25 mouse cellular contexts compared by ENCODE assay signal in the genomic region with DNA sequence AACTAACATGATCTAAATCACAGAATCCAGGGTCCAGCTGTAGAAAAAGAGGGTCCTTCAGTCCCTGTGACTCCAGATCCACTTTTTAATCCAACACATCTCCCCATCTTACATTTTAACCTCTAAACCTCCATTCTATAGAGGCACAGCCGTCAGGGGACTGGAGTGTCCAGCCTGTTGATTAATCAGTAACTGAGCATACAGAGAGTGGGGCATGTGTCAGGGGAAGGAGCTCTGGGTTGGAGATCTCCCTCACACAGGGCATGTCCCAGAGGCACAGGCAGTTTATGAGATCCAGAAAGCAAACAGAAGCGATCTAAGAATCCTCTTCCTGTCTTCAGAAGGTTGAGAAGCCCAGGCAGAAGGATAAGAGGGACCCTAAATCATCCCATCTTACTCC. TPM values are rescaled to one million over a fixed set of nuclear protein-coding genes. Genes with fewer than 3 reads are reported as not detected.
DNase-seq lines count a peak whose midpoint lies in the region; ATAC-seq and TF ChIP-seq lines count a peak whose summit lies in the region.
"Had no signal": no experiment of that assay in that cellular context is flagged by ENCODE, and none has a peak within 500 bp of the region (broad histone marks: within the 10 kb centered on the region; RNA-seq: fewer than 3 reads in every experiment).

No protein-coding gene starts in this region.

- TF ChIP-seq CTCF in intestine, postnatal 0 days (IDR thresholded peaks at IDR 0.05; ENCODE audit: low read depth) = no peak

- WGBS in intestine, embryonic 15.5 days = 25% methylated on average over 2 of the region's 2 CpGs
- 14% methylated on average over 2 of the region's 2 CpGs for WGBS in intestine, postnatal 0 days
- 32% methylated on average over 2 of the region's 2 CpGs for WGBS in kidney, embryonic 16.5 days
- 22% methylated on average over 2 of the region's 2 CpGs for WGBS in intestine, embryonic 16.5 days

- no peak for DNase-seq in kidney, adult 18-20 months
- no peak for DNase-seq in adrenal gland, adult (ENCODE audit: inconsistent age in 2 of 2, low spot score in 1 of 2)
- DNase-seq: adrenal gland, postnatal 10 days; adrenal gland, postnatal 36 days; cerebellum, adult 18-20 months; cerebellum, adult 9-10 months; cerebellum, postnatal 14 days; gastrocnemius, postnatal 10 days; gastrocnemius, postnatal 36 days; heart, adult 2 months; heart, postnatal 14 days; heart, postnatal 4 days had no signal

- H3K27ac ChIP-seq in intestine, embryonic 15.5 days = no peak overlapping the region
- H3K27ac ChIP-seq in intestine, postnatal 0 days (ENCODE audit: low read depth, low read length) = no peak overlapping the region
- H3K27ac ChIP-seq in kidney, embryonic 16.5 days (ENCODE audit: low read length) = no peak overlapping the region
- no peak overlapping the region for H3K27ac ChIP-seq in intestine, embryonic 16.5 days (ENCODE audit: low read length)
- H3K27ac ChIP-seq: forebrain, embryonic 10.5 days; forebrain, embryonic 13.5 days; heart, adult 2 months; heart, embryonic 10.5 days; heart, embryonic 13.5 days; hindbrain, embryonic 14.5 days had no signal

- H3K27me3 ChIP-seq in intestine, embryonic 15.5 days (replicated peaks) = no peaks in the 10 kb centered on the region
- H3K27me3 ChIP-seq in intestine, postnatal 0 days (replicated peaks; ENCODE audit: control insufficient read depth, insufficient read depth, low read length) = no peaks in the 10 kb centered on the region; the same call in 1 of the 2 replicates
- H3K27me3 ChIP-seq in kidney, embryonic 16.5 days (ENCODE audit: insufficient read depth, low read length) = no peaks in the 10 kb centered on the region
- 0 out of 2 replicates have a peak, but pooled peaks cover 2% of the 10 kb centered on the region for H3K27me3 ChIP-seq in intestine, embryonic 16.5 days (replicated peaks; ENCODE audit: control insufficient read depth, insufficient read depth, low read length)

- ATAC-seq in intestine, embryonic 15.5 days = peak; percentile 87
- ATAC-seq in intestine, postnatal 0 days = no peak
- ATAC-seq in kidney, embryonic 16.5 days (ENCODE audit: low FRiP score, low TSS enrichment) = peak; percentile 86; the same call in 1 of the 2 replicates
- peak; percentile 81; the same call in 1 of the 2 replicates for ATAC-seq in intestine, embryonic 16.5 days
- ATAC-seq: activated CD4-positive, CD25-positive, alpha-beta regulatory T cell, adult 4 months; forebrain, embryonic 13.5 days; forebrain, embryonic 16.5 days had no signal

- 0 out of 2 replicates have a peak overlapping the region, but pooled peaks have one; percentile 9 for H3K4me2 ChIP-seq in intestine, embryonic 15.5 days (replicated peaks)
- H3K4me2 ChIP-seq in intestine, postnatal 0 days (replicated peaks; ENCODE audit: low read depth) = no peak overlapping the region
- 0 out of 2 replicates have a peak overlapping the region, but pooled peaks have one; percentile 3 for H3K4me2 ChIP-seq in kidney, embryonic 16.5 days (replicated peaks; ENCODE audit: low read depth, low read length)
- H3K4me2 ChIP-seq in intestine, embryonic 16.5 days (ENCODE audit: low read depth, low read length) = no peak overlapping the region
- H3K4me2 ChIP-seq: forebrain, embryonic 13.5 days; heart, embryonic 13.5 days; hindbrain, embryonic 14.5 days had no signal

- H3K36me3 ChIP-seq in intestine, embryonic 15.5 days = no peaks in the 10 kb centered on the region
- no peaks in the 10 kb centered on the region for H3K36me3 ChIP-seq in intestine, postnatal 0 days (ENCODE audit: control insufficient read depth, insufficient read depth)
- no peaks in the 10 kb centered on the region for H3K36me3 ChIP-seq in kidney, embryonic 16.5 days (ENCODE audit: insufficient read depth, low read length)
- H3K36me3 ChIP-seq in intestine, embryonic 16.5 days (ENCODE audit: control insufficient read depth, insufficient read depth, low read length) = no peaks in the 10 kb centered on the region
- H3K36me3 ChIP-seq: forebrain, embryonic 10.5 days; heart, embryonic 10.5 days; heart, embryonic 13.5 days had no signal

- no peaks in the 10 kb centered on the region for H3K9me3 ChIP-seq in intestine, embryonic 15.5 days
- H3K9me3 ChIP-seq in intestine, postnatal 0 days (ENCODE audit: control insufficient read depth) = no peaks in the 10 kb centered on the region
- H3K9me3 ChIP-seq in kidney, embryonic 16.5 days (ENCODE audit: low read length) = no peaks in the 10 kb centered on the region
- H3K9me3 ChIP-seq in intestine, embryonic 16.5 days (ENCODE audit: control insufficient read depth, low read length) = no peaks in the 10 kb centered on the region
- H3K9me3 ChIP-seq: forebrain, embryonic 10.5 days; forebrain, embryonic 13.5 days; heart, embryonic 10.5 days; heart, embryonic 13.5 days had no signal

- no peak overlapping the region for H3K9ac ChIP-seq in intestine, embryonic 15.5 days
- H3K9ac ChIP-seq in intestine, postnatal 0 days (ENCODE audit: low read depth, low read length) = no peak overlapping the region
- H3K9ac ChIP-seq in kidney, embryonic 16.5 days (replicated peaks; ENCODE audit: low read length) = no peak overlapping the region
- H3K9ac ChIP-seq in intestine, embryonic 16.5 days (ENCODE audit: low read depth, low read length) = no peak overlapping the region
- H3K9ac ChIP-seq: forebrain, embryonic 13.5 days; heart, embryonic 13.5 days; hindbrain, embryonic 14.5 days had no signal

- 0 out of 2 replicates have a peak, but pooled peaks cover 2% of the 10 kb centered on the region for H3K4me1 ChIP-seq in intestine, embryonic 15.5 days (replicated peaks)
- H3K4me1 ChIP-seq in intestine, postnatal 0 days (replicated peaks; ENCODE audit: control insufficient read depth, insufficient read depth, low read length) = 0 out of 2 replicates have a peak, but pooled peaks cover 2% of the 10 kb centered on the region
- H3K4me1 ChIP-seq in kidney, embryonic 16.5 days (ENCODE audit: insufficient read depth, low read length) = no peaks in the 10 kb centered on the region
- H3K4me1 ChIP-seq in intestine, embryonic 16.5 days (ENCODE audit: control insufficient read depth, insufficient read depth, low read length) = no peaks in the 10 kb centered on the region
- H3K4me1 ChIP-seq: forebrain, embryonic 10.5 days; forebrain, embryonic 13.5 days; heart, embryonic 10.5 days; heart, embryonic 13.5 days had no signal

- no peak overlapping the region for H3K4me3 ChIP-seq in intestine, embryonic 15.5 days (replicated peaks)
- H3K4me3 ChIP-seq in intestine, postnatal 0 days (ENCODE audit: low read depth, low read length) = no peak overlapping the region
- H3K4me3 ChIP-seq in kidney, embryonic 16.5 days (ENCODE audit: low read length) = no peak overlapping the region
- no peak overlapping the region for H3K4me3 ChIP-seq in intestine, embryonic 16.5 days (ENCODE audit: low read length)
- H3K4me3 ChIP-seq: forebrain, embryonic 10.5 days; forebrain, embryonic 13.5 days; heart, adult 2 months; heart, embryonic 10.5 days; heart, embryonic 13.5 days had no signal

RNA-seq across cellular contexts. Expression of a gene that starts 9.0 kb away (rescaled TPM):
- 0.88 and 1.2 TPM in 2 replicates for polyA plus RNA-seq in intestine, embryonic 15.5 days (2015; fragmentation: Nextera tagmentation; extraction: Ambion mirVana)
- polyA plus RNA-seq in intestine, postnatal 0 days (2015; fragmentation: Nextera tagmentation; extraction: Ambion mirVana) = 0.50 and 2.6 TPM in 2 replicates
- polyA plus RNA-seq in kidney, embryonic 16.5 days (2015; fragmentation: Nextera tagmentation; extraction: Ambion mirVana) = 1.7 and 1.8 TPM in 2 replicates
- 0.91 and 1.1 TPM in 2 replicates for polyA plus RNA-seq in intestine, embryonic 16.5 days (2015; fragmentation: Nextera tagmentation; extraction: Ambion mirVana)
- polyA plus RNA-seq: embryonic facial prominence, embryonic 11.5 days; forebrain, embryonic 10.5 days; forebrain, embryonic 13.5 days; forebrain, embryonic 16.5 days; heart, embryonic 10.5 days; heart, embryonic 13.5 days; hindbrain, embryonic 11.5 days had no signal

RNA-seq across cellular contexts. Expression of a gene that starts 46.7 kb away (rescaled TPM):
- polyA plus RNA-seq in intestine, embryonic 15.5 days (2015; fragmentation: Nextera tagmentation; extraction: Ambion mirVana) = 2.7 TPM in 2 replicates
- polyA plus RNA-seq in intestine, postnatal 0 days (2015; fragmentation: Nextera tagmentation; extraction: Ambion mirVana) = 10.0 TPM in 2 replicates
- polyA plus RNA-seq in kidney, embryonic 16.5 days (2015; fragmentation: Nextera tagmentation; extraction: Ambion mirVana) = 1.8 and 2.5 TPM in 2 replicates
- 3.2 and 3.5 TPM in 2 replicates for polyA plus RNA-seq in intestine, embryonic 16.5 days (2015; fragmentation: Nextera tagmentation; extraction: Ambion mirVana)

Comparison
In these comparisons a context has a peak if more than half of its experiments do, and no peak if none do; other contexts are left out.
1. H3K4me2 ChIP-seq: peak in intestine, embryonic 15.5 days (single experiment) and kidney, embryonic 16.5 days (single experiment); none in intestine, postnatal 0 days (single experiment) and intestine, embryonic 16.5 days (single experiment).